Comparison of ENCODE assay signal across 9 mouse cellular contexts in genomic region chr1:190250574-190251246, GRCm38 (mm10).
DNase-seq lines count a peak whose midpoint lies in the region; ATAC-seq lines count a peak whose summit lies in the region.
"Had no signal": no experiment of that assay in that cellular context is flagged by ENCODE, and none has a peak within 500 bp of the region (broad histone marks: within the 10 kb centered on the region; RNA-seq: fewer than 3 reads in every experiment).

No protein-coding gene starts in this region.

- peaks cover 8% of the 10 kb centered on the region; the same call in 1 of the 2 replicates for H3K9me3 ChIP-seq in heart, embryonic 10.5 days
- H3K9me3 ChIP-seq in neural tube, embryonic 11.5 days (ENCODE audit: control insufficient read depth, low read length) = peaks cover 6% of the 10 kb centered on the region; the same call in 1 of the 2 replicates
- no peaks in the 10 kb centered on the region for H3K9me3 ChIP-seq in neural tube, embryonic 15.5 days (replicated peaks)
- 0 out of 2 replicates have a peak, but pooled peaks cover 4% of the 10 kb centered on the region for H3K9me3 ChIP-seq in kidney, embryonic 15.5 days (replicated peaks)

- no peak overlapping the region for H3K4me3 ChIP-seq in heart, embryonic 10.5 days
- no peak overlapping the region for H3K4me3 ChIP-seq in neural tube, embryonic 11.5 days (ENCODE audit: low read depth, low read length)
- no peak overlapping the region for H3K4me3 ChIP-seq in neural tube, embryonic 15.5 days (replicated peaks)
- H3K4me3 ChIP-seq in kidney, embryonic 15.5 days (replicated peaks) = no peak overlapping the region

- H3K9ac ChIP-seq in neural tube, embryonic 11.5 days (ENCODE audit: low read length) = no peak overlapping the region
- no peak overlapping the region for H3K9ac ChIP-seq in neural tube, embryonic 15.5 days (replicated peaks)
- H3K9ac ChIP-seq in kidney, embryonic 15.5 days = no peak overlapping the region

- H3K4me1 ChIP-seq in heart, embryonic 10.5 days = peaks cover 22% of the 10 kb centered on the region
- H3K4me1 ChIP-seq in neural tube, embryonic 11.5 days (ENCODE audit: control insufficient read depth, insufficient read depth, low read length) = no peaks in the 10 kb centered on the region
- H3K4me1 ChIP-seq in neural tube, embryonic 15.5 days = peaks cover 5% of the 10 kb centered on the region; the same call in 1 of the 2 replicates
- 0 out of 2 replicates have a peak, but pooled peaks cover 4% of the 10 kb centered on the region for H3K4me1 ChIP-seq in kidney, embryonic 15.5 days

- H3K27ac ChIP-seq in heart, embryonic 10.5 days = peak overlapping the region; percentile 63; the same call in 1 of the 2 replicates
- H3K27ac ChIP-seq in neural tube, embryonic 11.5 days (ENCODE audit: low read depth, low read length) = no peak overlapping the region
- no peak overlapping the region for H3K27ac ChIP-seq in neural tube, embryonic 15.5 days (replicated peaks)
- no peak overlapping the region for H3K27ac ChIP-seq in kidney, embryonic 15.5 days

- WGBS in heart, embryonic 10.5 days = 16% methylated on average over 13 of the region's 13 CpGs
- WGBS in neural tube, embryonic 11.5 days = 63% methylated on average over 13 of the region's 13 CpGs
- WGBS in neural tube, embryonic 15.5 days = 69% methylated on average over 13 of the region's 13 CpGs
- 42% methylated on average over 13 of the region's 13 CpGs for WGBS in kidney, embryonic 15.5 days

- no peaks in the 10 kb centered on the region for H3K36me3 ChIP-seq in heart, embryonic 10.5 days
- no peaks in the 10 kb centered on the region for H3K36me3 ChIP-seq in neural tube, embryonic 11.5 days (ENCODE audit: control insufficient read depth, insufficient read depth, low read length)
- no peaks in the 10 kb centered on the region for H3K36me3 ChIP-seq in neural tube, embryonic 15.5 days
- H3K36me3 ChIP-seq in kidney, embryonic 15.5 days = no peaks in the 10 kb centered on the region

- ATAC-seq in neural tube, embryonic 11.5 days (ENCODE audit: insufficient read depth, low FRiP score, low TSS enrichment) = no peak
- ATAC-seq in neural tube, embryonic 15.5 days (ENCODE audit: low FRiP score) = no peak
- no peak for ATAC-seq in kidney, embryonic 15.5 days (replicated peaks; ENCODE audit: low FRiP score)
- ATAC-seq: activated CD4-positive, CD25-positive, alpha-beta regulatory T cell, adult 4 months had no signal

- no peak for DNase-seq in heart, embryonic 10.5 days (ENCODE audit: low spot score)
- DNase-seq in heart, adult 8-10 months (ENCODE audit: low spot score) = no peak
- DNase-seq in neural tube, embryonic 11.5 days (ENCODE audit: low spot score) = peak; percentile 20
- peak; percentile 40 to 42 for DNase-seq in layer of hippocampus, postnatal 10 days (ENCODE audit: low spot score in 2 of 2)
- DNase-seq in yolk sac, embryonic 10.5 days (ENCODE audit: low spot score) = peak; percentile 7
- DNase-seq in cerebellum, postnatal 14 days = no peak

- peaks cover 12% of the 10 kb centered on the region; the same call in 1 of the 2 replicates for H3K27me3 ChIP-seq in heart, embryonic 10.5 days (ENCODE audit: insufficient read depth, poor library complexity, severe bottlenecking)
- no peaks in the 10 kb centered on the region for H3K27me3 ChIP-seq in neural tube, embryonic 11.5 days (ENCODE audit: control insufficient read depth, insufficient read depth, low read length)
- no peaks in the 10 kb centered on the region for H3K27me3 ChIP-seq in neural tube, embryonic 15.5 days (replicated peaks)
- H3K27me3 ChIP-seq in kidney, embryonic 15.5 days = 0 out of 2 replicates have a peak, but pooled peaks cover 8% of the 10 kb centered on the region

- no peak overlapping the region for H3K4me2 ChIP-seq in neural tube, embryonic 11.5 days (ENCODE audit: low read depth)
- no peak overlapping the region for H3K4me2 ChIP-seq in neural tube, embryonic 15.5 days
- H3K4me2 ChIP-seq in kidney, embryonic 15.5 days = no peak overlapping the region

Comparison
In these comparisons a context has a peak if more than half of its experiments do, and no peak if none do; other contexts are left out.
1. DNase-seq: peak in neural tube, embryonic 11.5 days (single experiment), layer of hippocampus, postnatal 10 days (2 of 2) and yolk sac, embryonic 10.5 days (single experiment); none in heart, embryonic 10.5 days (single experiment), heart, adult 8-10 months (single experiment) and cerebellum, postnatal 14 days (0 of 2).